Mouse (Mus musculus) cerebellum, adult 9-10 months (tissue): ENCODE data around the gene Gm20896.
"Not testable (repeated sequence)": the region's sequence is repeated elsewhere in the genome, so short reads cannot be mapped to it uniquely, and the experiment has no call there.

Experiments used
- DNase-seq: peaks from one replicate; pipeline ENCODE4 v3.0.0; 2022

The Gm20896 gene

GRCm38 (mm10) chrY:35921426-35921825 is at the start of gene Gm20896:
TSS of gene Gm20896 (minus strand) at chrY:35921526.
- DNase-seq: not testable (repeated sequence)
